Mouse (Mus musculus): ENCODE results near the gene Pcgf3. TPM values are rescaled to one million over a fixed set of nuclear protein-coding genes. Genes with fewer than 3 reads are reported as not detected.
"Not testable (repeated sequence)": the region's sequence is repeated elsewhere in the genome, so short reads cannot be mapped to it uniquely, and the experiment has no call there.

Pcgf3 gene
- total and polyA plus RNA-seq, 2 experiments from 2014 or later: 13.9 to 18.7 TPM

DNA sequence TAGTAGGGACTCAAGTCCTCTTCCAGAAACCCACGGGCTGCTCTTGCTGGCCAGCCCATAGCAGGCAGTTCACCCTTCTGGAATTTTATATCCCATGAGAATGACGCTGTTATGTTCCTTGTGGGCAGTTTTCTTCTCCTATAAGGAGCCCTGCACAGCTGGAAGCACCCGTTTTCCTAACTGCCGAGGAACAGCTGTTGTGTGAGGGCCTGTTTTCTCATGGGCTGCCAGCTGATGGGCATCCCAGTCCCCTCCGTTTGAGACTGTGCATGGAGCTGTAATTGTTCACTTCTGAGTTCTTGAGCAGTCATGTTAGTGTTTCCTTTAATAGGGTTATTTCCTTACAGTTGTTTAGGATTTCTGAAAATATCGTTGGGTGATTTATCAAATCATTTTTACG, 8.6 kb downstream of the Pcgf3 start:
- Histone ChIP-seq H3K4me3 (ENCODE audit: low read depth, low read length) (no peak overlapping the region), H3K27me3 (ENCODE audit: control insufficient read depth, insufficient read depth, low read length) (no peaks in the 10 kb centered on the region), H3K27ac (ENCODE audit: low read depth) (no peak overlapping the region), H3K9ac (replicated peaks; ENCODE audit: low read depth, low read length) (no peak overlapping the region), H3K4me1 (ENCODE audit: control insufficient read depth, insufficient read depth) (peaks cover 27% of the 10 kb centered on the region), H3K36me3 (replicated peaks; ENCODE audit: control insufficient read depth, insufficient read depth, low read length) (peaks cover 32% of the 10 kb centered on the region), H3K4me2 (ENCODE audit: low read depth, low read length) (no peak overlapping the region), H3K9me3 (replicated peaks; ENCODE audit: control insufficient read depth, low read length) (no peaks in the 10 kb centered on the region)
- TF ChIP-seq EP300 (IDR thresholded peaks at IDR 0.05; ENCODE audit: low read depth): no peak
- TF ChIP-seq CTCF (IDR thresholded peaks at IDR 0.05; ENCODE audit: low read depth): no peak
- 78% methylated on average over 7 of the region's 7 CpGs for WGBS
- no peak for DNase-seq (ENCODE audit: low spot score)
- ATAC-seq (ENCODE audit: insufficient read depth, low read depth): no peak

GRCm38 (mm10) chr5:108473737-108474136, 12.7 kb downstream of the Pcgf3 start:
- H3K27ac ChIP-seq (ENCODE audit: low read depth): no peak overlapping the region
- no peak overlapping the region for H3K9ac ChIP-seq (replicated peaks; ENCODE audit: low read depth, low read length)
- H3K4me2 ChIP-seq (ENCODE audit: low read depth, low read length): no peak overlapping the region
- no peak for TF ChIP-seq CTCF (IDR thresholded peaks at IDR 0.05; ENCODE audit: low read depth)
- no peak for TF ChIP-seq EP300 (IDR thresholded peaks at IDR 0.05; ENCODE audit: low read depth)
- no peaks in the 10 kb centered on the region for H3K27me3 ChIP-seq (ENCODE audit: control insufficient read depth, insufficient read depth, low read length)
- WGBS: 88% methylated on average over 4 of the region's 4 CpGs
- DNase-seq (ENCODE audit: low spot score) (no peak), ATAC-seq (ENCODE audit: insufficient read depth, low read depth) (no peak)
- H3K9me3 ChIP-seq (replicated peaks; ENCODE audit: control insufficient read depth, low read length): no peaks in the 10 kb centered on the region
- peaks cover 69% of the 10 kb centered on the region for H3K36me3 ChIP-seq (replicated peaks; ENCODE audit: control insufficient read depth, insufficient read depth, low read length)
- H3K4me1 ChIP-seq (ENCODE audit: control insufficient read depth, insufficient read depth): no peaks in the 10 kb centered on the region
- H3K4me3 ChIP-seq (ENCODE audit: low read depth, low read length): no peak overlapping the region

DNA sequence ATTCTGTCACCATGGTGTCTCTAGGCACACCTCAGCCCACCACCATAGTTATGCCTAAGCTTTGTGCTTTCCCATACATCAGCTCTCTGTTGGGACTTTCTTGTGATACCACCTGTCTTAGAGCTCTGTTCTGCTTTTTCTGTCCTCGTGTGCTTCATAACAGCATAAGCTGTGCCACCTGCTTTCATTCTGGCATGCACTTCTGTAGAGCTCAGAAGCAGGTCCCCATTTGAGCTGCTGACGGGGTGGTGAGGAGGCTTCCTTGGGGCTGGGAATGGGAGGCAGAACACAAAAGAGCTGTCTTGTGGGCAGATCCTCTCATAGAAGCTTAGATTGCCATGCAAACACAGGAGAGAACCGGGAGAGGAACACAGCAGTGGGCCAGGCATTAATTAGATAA, 14.9 kb downstream of the Pcgf3 start:
- ATAC-seq (ENCODE audit: insufficient read depth, low read depth): no peak
- no peak for DNase-seq (ENCODE audit: low spot score)
- H3K4me3 ChIP-seq (ENCODE audit: low read depth, low read length): no peak overlapping the region
- peaks cover 75% of the 10 kb centered on the region for H3K36me3 ChIP-seq (replicated peaks; ENCODE audit: control insufficient read depth, insufficient read depth, low read length)
- WGBS: 86% methylated on average over 3 of the region's 3 CpGs
- no peak overlapping the region for H3K9ac ChIP-seq (replicated peaks; ENCODE audit: low read depth, low read length)
- H3K4me1 ChIP-seq (ENCODE audit: control insufficient read depth, insufficient read depth): no peaks in the 10 kb centered on the region
- H3K9me3 ChIP-seq (replicated peaks; ENCODE audit: control insufficient read depth, low read length): no peaks in the 10 kb centered on the region
- TF ChIP-seq CTCF (IDR thresholded peaks at IDR 0.05; ENCODE audit: low read depth) (no peak), EP300 (IDR thresholded peaks at IDR 0.05; ENCODE audit: low read depth) (no peak)
- H3K4me2 ChIP-seq (ENCODE audit: low read depth, low read length): no peak overlapping the region
- H3K27ac ChIP-seq (ENCODE audit: low read depth): no peak overlapping the region
- no peaks in the 10 kb centered on the region for H3K27me3 ChIP-seq (ENCODE audit: control insufficient read depth, insufficient read depth, low read length)

- Histone ChIP-seq H3K9me3 (replicated peaks; ENCODE audit: control insufficient read depth, low read length) (no peaks in the 10 kb centered on the region), H3K36me3 (replicated peaks; ENCODE audit: control insufficient read depth, insufficient read depth, low read length) (peaks cover 53% of the 10 kb centered on the region), H3K27me3 (ENCODE audit: control insufficient read depth, insufficient read depth, low read length) (no peaks in the 10 kb centered on the region), H3K4me3 (ENCODE audit: low read depth, low read length) (no peak overlapping the region), H3K4me2 (ENCODE audit: low read depth, low read length) (no peak overlapping the region), H3K9ac (replicated peaks; ENCODE audit: low read depth, low read length) (no peak overlapping the region), H3K27ac (ENCODE audit: low read depth) (no peak overlapping the region), H3K4me1 (ENCODE audit: control insufficient read depth, insufficient read depth) (no peaks in the 10 kb centered on the region)
- WGBS: 88% methylated on average over 6 of the region's 6 CpGs
- TF ChIP-seq EP300 (IDR thresholded peaks at IDR 0.05; ENCODE audit: low read depth) (no peak), CTCF (IDR thresholded peaks at IDR 0.05; ENCODE audit: low read depth) (no peak)
- no peak for ATAC-seq (ENCODE audit: insufficient read depth, low read depth)
- no peak for DNase-seq (ENCODE audit: low spot score)
These were observed 22.0 kb downstream of the Pcgf3 start for GRCm38 (mm10) chr5:108483006-108483405.

DNA sequence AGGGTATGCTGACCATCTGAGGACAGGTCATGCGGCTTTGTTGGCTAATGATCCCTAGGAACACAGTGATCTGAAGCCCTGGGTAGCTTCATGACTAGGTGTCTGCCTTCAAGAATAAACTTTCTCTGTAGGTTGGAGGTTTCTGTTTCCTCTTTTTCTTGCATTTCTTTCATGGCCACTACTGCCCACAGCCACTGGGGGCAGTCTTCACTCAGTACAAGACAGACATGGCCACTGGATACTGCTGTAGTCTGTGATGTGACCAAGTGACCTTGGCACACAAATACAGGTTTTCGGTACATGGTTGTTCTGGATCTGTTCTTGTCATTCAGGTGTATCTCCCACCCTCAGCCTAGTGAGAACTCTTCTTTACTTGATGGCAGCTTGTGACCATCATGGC, 24.2 kb downstream of the Pcgf3 start:
- 97% methylated on average over 2 of the region's 2 CpGs for WGBS
- ATAC-seq (ENCODE audit: insufficient read depth, low read depth): no peak

DNA sequence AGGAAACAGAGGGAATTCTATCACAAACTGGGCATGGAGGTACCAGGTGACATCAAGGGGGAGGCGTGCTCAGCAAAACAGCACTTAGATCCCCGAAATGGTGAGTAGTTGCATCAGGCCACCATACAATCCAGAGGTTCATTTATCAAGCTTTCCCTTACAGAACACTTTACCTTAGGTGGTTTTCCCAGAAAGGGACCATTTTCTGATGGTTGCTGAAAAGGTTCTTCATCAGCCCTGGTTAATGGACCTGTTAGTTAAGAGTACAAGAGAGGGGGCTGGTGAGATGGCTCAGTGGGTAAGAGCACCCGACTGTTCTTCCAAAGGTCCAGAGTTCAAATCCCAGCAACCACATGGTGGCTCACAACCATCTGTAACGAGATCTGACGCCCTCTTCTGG, 25.1 kb downstream of the Pcgf3 start:
- not testable (repeated sequence) for H3K4me3 ChIP-seq (ENCODE audit: low read depth, low read length); H3K27ac ChIP-seq (ENCODE audit: low read depth); H3K4me1 ChIP-seq (ENCODE audit: control insufficient read depth, insufficient read depth); H3K9me3 ChIP-seq (replicated peaks; ENCODE audit: control insufficient read depth, low read length); H3K4me2 ChIP-seq (ENCODE audit: low read depth, low read length); ATAC-seq (ENCODE audit: insufficient read depth, low read depth); H3K27me3 ChIP-seq (ENCODE audit: control insufficient read depth, insufficient read depth, low read length); H3K9ac ChIP-seq (replicated peaks; ENCODE audit: low read depth, low read length); DNase-seq (ENCODE audit: low spot score)
- WGBS: 84% methylated on average over 4 of the region's 5 CpGs
- peaks cover 67% of the 10 kb centered on the region for H3K36me3 ChIP-seq (replicated peaks; ENCODE audit: control insufficient read depth, insufficient read depth, low read length)

More for the DNA sequence above, 24.2 kb downstream of the Pcgf3 start:
- Histone ChIP-seq H3K36me3 (replicated peaks; ENCODE audit: control insufficient read depth, insufficient read depth, low read length) (peaks cover 59% of the 10 kb centered on the region), H3K4me3 (ENCODE audit: low read depth, low read length) (no peak overlapping the region), H3K27me3 (ENCODE audit: control insufficient read depth, insufficient read depth, low read length) (no peaks in the 10 kb centered on the region), H3K27ac (ENCODE audit: low read depth) (no peak overlapping the region), H3K4me1 (ENCODE audit: control insufficient read depth, insufficient read depth) (no peaks in the 10 kb centered on the region), H3K4me2 (ENCODE audit: low read depth, low read length) (no peak overlapping the region), H3K9me3 (replicated peaks; ENCODE audit: control insufficient read depth, low read length) (no peaks in the 10 kb centered on the region), H3K9ac (replicated peaks; ENCODE audit: low read depth, low read length) (no peak overlapping the region)
- peak; percentile 62 for TF ChIP-seq CTCF (IDR thresholded peaks at IDR 0.05; ENCODE audit: low read depth)
- no peak for TF ChIP-seq EP300 (IDR thresholded peaks at IDR 0.05; ENCODE audit: low read depth)
- no peak for DNase-seq (ENCODE audit: low spot score)
